Mouse (Mus musculus): ENCODE measurements around the gene Immp1l. TPM values are rescaled to one million over a fixed set of nuclear protein-coding genes. Genes with fewer than 3 reads are reported as not detected.

Immp1l gene
- 17.8 and 22.3 TPM in 2 replicates for polyA plus RNA-seq (2012; rRNA removed)

DNA sequence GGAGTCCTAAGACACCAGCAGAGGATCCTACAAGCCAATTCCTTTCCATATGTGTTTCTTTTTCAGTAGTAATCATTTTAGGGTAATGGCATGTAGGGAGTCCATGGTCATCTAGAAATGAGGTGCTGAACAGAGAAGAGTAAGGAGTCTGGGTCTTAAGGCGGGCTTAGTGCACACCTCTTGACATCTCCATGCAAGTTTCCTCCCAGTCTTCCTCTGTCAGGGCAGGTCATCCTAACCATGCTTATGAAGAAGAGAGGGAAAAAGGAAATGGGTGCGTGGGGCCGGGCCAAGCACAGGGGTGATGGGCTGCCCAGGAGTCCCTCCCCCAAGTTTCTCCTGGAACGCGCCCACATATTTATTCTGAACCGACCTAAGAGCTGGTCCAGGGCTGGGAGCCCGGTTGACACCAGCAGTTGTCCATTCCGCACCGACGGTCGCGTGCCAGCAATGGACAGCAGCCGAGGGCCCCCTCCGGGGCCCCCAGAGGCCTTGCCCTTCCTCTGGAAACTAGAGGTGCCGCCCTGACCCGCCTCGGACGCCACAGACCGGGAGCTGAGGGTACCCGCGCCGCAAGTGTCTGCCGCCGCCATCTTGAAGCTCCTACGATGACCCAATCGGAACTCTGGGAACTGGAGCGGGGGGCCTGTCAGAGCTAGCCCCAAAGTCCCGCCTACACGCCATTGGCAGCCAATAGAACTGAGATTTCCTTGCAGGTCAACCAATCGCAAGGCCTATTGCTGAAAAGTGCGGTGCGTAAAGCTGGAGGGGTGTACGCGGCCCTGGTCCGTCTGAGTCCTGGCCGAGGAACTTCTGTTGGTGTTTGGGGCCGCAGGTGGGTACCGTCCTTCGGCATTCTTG lies at the start of gene Immp1l, which contains the start of gene Elp4:
Immp1l (plus strand) TSS at position 743 of the 861 bp plus-strand sequence.
Elp4 (minus strand) TSS at position 669 of the 861 bp plus-strand sequence.
- DNase-seq (ENCODE audit: low read depth): peak; percentile 86

DNA sequence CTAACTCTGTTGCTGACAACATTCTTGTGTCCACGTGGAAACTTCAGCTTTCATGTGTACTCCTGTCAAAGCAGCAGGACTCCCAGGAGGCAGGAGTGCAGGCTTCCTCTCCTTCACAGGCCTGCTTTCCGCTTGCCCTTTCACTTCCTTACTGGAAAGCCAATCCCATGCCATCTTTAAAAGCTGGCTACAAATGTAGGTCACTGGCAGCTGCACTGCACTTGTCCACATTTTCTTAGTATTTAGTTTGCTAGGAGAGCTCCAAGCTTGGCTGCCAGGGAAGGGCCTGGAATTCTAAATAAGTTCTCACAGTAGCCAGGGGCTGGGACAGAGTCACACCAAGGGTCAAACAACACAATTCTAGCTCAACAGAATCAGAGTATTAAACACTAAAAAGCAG lies 49.7 kb upstream of the Immp1l start:
- DNase-seq (ENCODE audit: low read depth): no peak

DNA sequence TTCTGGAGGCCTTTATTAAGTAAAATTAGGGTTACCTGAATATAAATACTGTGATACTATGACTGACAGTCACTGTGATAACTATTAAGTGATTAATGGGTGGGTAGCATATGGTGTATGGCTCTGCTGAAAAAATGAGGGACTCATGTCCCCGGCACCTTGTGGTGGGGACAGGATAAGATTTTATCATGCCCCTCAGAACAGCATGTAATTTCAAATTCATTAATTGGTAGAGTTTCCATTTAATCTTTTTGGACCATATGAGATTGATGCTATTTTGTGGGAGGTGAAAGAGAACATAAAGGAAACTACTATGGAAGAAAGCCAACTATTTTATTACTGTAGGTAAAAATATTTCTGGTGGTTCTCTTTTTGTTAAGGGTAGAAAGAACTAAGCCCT lies 31.0 kb upstream of the Immp1l start:
- DNase-seq (ENCODE audit: low read depth): no peak

DNA sequence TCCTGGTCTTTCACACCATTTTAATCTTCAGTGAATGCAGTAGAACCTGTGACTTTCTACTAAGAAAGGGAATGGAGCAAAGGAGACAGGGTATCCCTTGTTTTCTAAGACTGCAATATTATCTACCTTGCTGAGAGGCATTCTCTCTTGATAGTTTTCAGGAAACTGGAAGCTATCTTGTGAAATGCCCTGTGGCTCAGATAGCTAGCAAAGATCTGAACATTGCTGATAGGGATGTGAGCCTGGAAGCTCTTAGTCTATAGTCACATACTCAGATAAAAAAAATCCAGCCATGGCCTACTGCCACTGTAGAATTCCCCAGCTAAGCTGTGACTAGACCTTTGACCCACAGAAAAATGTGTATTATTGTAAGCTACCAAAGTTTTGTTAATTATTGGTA lies 13.6 kb upstream of the Immp1l start:
- DNase-seq (ENCODE audit: low read depth): no peak

DNA sequence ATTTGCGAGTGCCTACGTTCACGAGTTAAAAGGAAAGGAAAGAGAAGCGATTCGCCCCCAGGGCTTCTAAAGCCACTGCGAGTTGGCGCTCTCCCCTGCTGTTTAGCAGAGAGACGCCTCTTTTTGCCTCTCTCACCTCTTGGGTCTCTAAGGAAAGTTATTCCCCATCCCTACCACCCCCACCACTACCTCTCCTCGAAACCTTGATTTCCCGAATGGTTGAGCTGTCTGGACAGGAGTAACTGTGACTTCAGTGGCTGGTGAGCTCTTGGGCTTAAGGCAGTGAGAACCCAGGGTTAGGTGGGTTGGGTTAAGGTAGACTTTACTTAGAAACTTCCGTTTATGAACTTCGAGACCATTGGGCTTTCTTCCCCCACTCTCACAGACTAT lies 314 bp downstream of the Immp1l start:
- no peak for DNase-seq (ENCODE audit: low read depth)

DNA sequence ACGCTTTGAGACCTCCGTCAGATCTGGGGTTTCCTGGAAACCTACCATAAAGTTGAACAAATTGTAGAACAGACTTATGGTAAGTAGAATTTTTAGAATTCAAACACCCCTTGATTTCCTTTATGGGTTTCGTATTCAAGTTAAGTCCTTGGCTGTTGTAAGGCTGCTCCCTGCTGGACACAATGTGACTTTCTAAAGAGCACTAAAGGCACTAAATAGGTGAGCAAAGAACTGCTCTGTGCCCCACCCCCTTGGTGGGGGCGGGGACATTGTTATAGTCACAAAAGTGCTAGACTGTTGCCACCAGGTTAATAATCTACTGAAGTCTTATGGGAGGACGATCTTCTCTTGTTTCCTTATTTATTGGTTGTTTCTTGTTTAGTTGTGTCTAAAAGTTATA lies 3.9 kb downstream of the Immp1l start:
- DNase-seq (ENCODE audit: low read depth): no peak

DNA sequence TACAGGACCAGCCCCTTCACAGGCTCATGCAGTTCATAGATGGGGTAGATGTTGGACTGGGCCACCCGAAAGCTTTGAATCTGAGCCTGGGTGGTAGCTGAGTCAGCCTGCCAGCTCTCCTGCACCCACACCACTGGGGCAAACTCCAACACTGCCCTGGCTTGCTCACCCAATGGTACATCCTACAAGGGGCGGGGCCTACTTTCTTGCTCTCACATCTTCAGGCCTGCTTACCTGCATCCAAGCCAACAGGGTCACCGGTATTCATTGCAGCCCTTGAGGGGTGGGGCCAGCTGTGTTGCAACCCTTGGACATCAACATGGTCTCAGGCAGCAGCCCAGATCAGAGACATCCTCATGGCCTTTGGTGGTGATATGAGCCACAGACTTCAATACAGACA lies 6.2 kb downstream of the Immp1l start:
- DNase-seq (ENCODE audit: low read depth): no peak

DNA sequence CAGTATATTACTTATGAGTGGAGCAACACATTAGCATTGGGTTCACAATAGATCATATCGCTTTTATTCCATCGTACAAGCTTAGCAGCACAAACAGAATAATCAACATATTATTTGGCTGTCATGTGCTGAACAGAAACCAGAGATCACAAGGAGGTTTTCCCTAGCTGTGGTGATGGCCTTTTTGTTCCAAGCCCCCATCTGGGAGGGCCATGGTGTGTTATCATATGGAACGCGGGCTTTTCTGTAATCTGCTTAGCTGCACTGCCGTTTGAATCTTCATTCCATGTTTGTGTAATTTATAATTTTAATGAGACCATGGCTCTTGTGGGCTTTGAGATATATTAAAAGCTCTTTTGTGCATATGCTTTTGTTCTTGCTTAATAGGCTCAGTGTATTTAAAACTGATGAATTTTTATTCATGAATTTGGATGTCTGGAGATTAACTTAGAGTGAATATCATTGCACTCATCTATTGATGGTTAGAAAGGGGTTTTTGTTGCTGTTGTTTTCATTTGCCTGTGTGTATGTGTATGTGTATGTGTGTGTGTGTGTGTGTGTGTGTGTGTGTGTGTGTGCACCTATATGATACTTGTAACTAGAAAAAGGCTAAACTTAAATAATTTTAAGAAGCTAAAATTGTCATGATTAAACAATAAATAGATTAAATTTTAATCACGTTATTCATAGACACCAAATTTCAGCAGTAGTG lies 9.4 kb downstream of the Immp1l start:
- DNase-seq (ENCODE audit: low read depth): no peak

DNA sequence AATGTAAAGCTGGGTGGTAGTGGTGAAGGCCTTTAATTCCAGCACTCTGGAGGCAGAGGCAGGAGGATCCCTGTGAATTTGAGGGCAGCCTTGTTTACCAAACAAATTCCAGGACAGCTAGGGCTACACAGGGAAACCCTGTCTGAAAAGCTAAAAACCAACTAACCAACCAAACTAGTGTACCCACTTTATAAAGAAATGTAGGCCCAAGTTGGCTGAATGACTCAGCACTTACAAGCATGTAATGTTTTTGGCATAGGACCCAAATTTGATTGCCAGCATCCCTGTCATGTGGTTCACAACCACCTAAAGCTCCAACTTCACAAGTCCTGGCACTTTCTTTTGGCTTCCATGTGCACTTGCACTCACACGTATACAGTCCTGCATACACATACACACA lies 12.2 kb downstream of the Immp1l start:
- DNase-seq (ENCODE audit: low read depth): peak; percentile 33

DNA sequence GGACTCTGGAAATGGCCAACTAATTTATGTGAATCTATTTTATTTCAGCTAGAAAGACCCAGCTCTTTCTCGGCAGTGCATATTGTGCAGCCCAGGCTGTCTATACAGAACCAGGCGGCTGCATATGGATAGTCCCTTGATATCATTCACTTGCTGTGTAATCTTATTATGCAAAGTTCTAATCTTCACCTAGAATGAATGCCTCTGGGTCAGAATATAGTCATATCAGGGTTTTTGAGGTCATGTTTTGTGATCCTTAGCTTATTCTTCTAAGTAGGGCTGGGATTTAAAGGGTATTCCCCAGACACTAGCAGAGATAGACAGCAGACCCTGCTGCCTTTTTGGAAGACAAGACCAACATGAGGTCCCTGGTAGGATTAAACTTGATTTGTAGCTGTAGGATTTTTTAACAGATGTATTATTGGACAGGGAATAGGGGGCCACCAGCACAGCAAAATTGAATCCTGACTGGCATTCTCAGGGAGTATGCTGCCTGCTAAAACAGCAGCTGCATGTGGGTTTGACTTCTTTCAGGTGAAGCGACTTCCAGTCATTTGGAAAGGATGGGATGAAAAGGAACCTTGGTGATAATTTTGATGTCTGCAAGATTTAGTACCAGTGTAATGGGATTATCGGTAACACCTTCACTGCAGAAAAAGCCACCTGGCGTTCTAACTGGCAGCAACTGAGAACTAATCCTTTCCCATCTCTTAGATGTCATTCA lies 13.3 kb downstream of the Immp1l start:
- no peak for DNase-seq (ENCODE audit: low read depth)

DNA sequence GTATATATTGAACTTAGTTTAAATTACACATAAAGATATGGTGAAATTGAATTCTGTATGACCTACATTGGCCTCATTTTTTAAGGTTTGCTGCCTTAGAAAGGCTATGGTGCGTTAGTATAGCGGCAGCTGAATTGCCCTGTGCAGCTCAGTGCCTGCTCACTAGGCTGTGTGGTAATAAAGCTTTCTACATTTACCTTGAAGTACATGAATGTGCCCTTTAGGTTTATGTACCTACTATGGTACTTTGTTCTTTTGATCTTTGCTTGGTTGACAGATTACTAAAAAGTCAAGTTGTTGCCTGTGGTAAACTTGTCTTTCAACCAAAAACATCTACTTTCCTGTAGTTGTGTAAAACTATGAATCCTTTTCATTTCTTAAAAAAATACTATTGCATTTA lies 45.7 kb downstream of the Immp1l start:
- DNase-seq (ENCODE audit: low read depth): no peak

DNA sequence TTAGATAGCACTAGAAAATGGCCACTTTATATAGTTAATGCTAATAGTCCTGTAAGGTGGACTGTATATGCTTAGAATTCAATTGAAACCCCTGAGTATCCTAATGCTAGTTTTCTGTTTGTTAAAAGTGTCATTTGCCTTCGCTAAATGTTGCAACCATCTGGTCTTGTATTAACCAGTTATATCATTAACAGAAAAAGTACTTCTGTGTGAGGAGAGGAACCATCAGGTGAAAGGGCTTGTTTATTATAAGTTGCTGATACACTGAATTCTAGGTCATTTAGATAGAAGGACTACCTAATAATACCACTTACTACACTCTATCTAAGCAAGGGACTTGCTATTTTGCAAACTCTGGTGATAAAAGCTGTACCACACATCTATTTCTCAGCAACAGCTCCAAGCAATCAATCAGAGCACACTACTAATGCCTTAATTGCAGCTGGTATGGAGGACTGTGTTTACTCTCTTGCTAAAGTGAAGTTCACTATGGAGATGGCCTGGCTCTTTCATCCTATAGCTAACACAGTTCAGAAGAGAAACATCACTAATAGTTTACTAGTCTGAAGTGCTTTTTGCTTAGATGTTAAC lies 47.0 kb downstream of the Immp1l start:
- no peak for DNase-seq (ENCODE audit: low read depth)

DNA sequence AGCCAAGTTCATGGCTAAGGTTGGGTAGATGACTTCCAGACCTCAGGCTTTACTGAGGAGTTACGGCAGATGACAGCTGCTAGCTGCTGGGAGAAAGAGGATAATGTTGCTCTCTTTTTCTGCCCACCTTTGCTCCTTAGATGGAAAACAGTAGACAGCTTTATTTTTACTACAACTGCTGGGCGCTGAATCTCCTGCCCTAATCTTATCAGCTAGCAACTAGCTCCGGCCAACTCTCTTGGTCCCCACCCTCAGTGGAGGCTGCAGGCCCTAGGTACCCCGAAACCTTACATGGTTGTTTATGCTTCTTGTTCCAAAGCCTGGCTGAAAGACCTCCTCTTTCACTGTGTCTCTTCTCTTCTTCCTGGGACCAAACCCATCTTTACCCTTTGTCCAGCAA lies 49.4 kb downstream of the Immp1l start:
- DNase-seq (ENCODE audit: low read depth): no peak

DNA sequence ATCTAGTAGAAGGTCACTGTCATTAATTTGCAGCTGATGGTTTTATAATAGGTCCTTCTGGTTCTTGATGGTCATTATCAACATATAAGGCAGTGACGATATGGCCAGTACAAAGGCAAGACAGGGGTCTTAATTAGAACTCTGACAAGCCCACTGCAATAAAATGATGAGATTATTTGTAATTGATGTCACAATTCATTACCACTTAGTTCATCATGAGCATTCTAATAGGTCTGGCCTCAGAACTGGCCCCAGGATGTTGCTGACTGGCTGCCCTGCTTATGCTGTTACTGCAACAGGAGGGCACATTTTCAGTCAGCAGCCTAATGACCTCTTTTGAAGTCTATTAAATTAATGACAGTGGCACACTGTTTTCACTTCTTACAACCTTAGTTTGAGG lies 59.0 kb downstream of the Immp1l start:
- no peak for DNase-seq (ENCODE audit: low read depth)

DNA sequence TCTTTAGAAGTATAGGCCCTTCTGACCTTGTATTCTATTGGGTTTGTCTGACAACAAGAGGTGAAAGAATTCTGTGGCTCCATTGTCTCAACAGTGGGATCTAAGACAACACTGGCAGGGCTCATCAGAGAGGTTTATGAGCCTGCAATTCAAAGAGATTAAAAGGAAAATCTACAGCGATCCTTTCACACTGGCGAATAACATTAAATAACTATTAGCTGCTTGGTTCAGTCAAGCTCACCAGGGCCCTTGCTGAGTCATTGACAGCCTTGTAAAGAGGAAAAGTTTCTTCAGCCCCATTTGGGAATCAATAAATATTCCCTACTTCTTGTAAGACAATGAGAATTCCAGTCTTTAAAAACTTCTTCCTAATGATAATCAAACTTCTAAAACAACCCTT lies 69.5 kb downstream of the Immp1l start:
- no peak for DNase-seq (ENCODE audit: low read depth)

DNA sequence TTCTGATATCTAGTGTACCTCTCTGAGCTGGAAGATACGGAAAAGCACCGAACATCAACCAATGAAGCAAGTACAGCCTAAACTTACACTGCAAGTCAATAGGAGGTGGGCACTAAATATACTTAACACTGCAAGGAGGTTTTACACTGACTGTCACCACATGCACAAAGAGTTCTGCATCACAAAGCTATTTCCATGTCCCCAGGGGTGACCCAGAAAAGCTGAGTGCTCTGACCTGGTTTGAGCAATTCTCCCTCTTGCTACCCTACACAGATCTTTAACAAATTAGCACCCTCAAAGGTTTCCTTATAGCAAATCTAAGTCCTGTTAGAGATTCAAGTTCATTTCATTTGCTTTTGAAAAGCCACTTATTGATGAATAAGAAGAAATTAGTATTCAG lies 73.6 kb downstream of the Immp1l start:
- DNase-seq (ENCODE audit: low read depth): no peak

DNA sequence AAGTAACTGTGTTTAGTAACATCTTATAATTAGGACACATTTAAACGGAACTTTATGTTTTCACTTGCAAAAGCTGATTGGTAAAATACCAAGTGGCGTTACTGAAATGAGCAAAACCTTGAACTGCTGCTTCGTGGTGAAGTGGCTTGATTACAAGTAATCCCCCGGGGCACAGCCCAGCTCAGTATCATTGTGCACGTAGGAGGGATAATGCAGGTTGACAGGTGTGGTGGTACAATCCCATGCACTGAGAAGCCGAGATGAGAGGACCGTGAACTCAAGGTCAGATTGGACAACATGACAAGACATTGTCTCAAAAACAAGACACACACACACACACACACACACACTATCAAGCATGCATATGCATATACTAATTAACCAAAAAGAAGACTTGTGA lies 80.8 kb downstream of the Immp1l start:
- no peak for DNase-seq (ENCODE audit: low read depth)

DNA sequence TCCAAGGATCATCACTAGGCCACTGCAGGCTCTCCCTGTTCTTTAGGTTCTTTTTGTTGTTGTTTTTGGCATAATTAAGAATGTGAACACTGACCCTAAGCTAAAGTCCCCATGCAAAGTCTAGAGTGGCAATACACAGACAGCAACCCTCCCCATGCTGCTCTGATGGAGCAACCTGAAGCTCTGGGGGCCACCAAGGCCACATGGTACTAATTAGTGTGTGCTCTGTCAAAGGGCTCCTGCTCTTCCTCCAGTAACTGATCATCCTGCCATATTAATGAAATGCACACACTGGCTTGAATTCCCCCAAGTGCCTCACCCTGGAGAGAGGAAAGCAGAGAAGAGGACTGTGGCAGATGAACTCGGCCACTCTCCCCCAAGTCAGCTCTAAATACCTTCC lies 82.7 kb downstream of the Immp1l start:
- DNase-seq (ENCODE audit: low read depth): no peak

DNA sequence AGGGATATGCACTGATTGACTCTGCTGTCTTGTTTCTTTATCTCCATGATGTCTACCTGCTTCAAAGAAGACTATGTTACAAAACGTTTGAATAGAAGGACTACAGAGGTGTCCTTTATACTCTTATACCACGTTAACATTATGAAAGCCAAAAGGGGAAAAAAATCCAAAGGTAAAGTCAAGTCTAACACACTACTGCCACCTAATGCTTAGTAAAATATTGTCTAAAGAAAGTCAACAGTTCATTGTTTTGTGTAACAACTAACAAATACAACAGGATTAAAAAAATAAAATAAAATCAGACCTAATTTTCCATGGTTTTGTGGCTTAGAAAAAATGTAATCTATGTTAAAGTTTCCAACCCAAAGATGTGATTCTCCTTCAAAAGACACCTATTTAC lies 83.6 kb downstream of the Immp1l start:
- no peak for DNase-seq (ENCODE audit: low read depth)

DNA sequence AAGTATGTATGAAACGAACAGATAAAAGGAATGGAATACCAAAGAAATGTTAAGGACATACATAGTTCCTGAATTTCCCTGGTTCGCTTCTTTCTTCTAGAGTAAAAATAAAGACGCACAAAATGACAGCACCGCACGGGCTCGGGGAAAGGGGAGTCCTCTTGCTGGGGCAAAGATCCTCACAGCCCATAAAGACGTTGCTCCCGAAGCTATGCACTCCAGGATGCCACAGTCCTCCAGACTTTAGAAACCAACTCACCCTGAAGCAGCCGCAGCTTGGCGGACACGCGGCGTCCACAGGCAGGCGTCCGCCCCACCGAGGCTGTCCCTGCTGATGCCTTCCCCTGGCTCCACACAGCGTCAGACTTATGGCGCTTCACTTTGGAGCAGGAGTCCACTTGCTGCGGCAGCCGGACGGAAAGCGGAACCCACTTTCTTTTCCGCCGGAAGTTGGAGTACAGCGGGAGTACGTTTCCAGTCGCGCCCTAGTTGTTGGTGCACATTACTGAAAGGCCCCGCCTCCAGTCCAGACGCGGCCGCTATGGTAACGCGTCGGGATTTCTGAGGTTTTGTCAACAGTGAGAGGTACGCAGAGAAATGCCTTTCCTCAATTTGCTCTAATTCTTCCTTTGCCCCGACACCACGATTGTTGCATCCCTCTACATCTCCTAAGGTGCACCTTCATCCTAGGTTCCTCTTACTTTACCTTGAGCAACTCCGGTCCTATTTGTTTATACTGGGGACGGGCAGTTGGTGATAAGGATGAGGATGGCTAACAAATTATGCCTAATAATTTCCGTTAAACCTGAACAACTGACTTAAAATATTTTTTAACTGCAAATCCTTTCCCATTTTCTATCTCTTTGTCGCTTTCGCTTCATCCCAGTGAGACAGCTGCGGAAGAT lies 98.6 kb downstream of the Immp1l start, which contains the start of gene Dnajc24:
Dnajc24 (minus strand) TSS at position 715 of the 905 bp plus-strand sequence.
- peak; percentile 44 for DNase-seq (ENCODE audit: low read depth)

DNA sequence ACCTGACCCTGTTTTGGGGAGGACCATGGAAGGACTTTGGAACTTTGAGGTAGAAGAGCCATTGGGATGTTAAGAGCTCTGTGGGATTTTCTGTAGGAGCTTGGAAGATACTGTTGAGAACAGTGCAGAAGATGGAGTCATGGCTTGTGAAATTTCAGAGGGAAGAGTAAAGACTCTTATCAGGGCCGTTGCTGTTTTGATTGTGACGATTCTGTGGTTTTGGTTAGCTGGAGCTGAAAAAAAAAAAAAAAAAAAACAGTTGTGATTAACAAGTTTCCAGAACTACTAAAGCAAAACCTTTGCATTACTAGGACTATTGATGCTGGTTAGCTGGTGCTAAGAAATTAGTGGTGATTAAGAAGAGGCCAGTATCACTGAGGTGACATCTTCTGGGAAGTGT lies 104.0 kb downstream of the Immp1l start:
- no peak for DNase-seq (ENCODE audit: low read depth)
